21 mouse cellular contexts compared by ENCODE assay signal in genomic region chr7:133154846-133155245, GRCm38 (mm10).
DNase-seq lines count a peak whose midpoint lies in the region.
"Had no signal": no experiment of that assay in that cellular context is flagged by ENCODE, and none has a peak within 500 bp of the region (broad histone marks: within the 10 kb centered on the region; RNA-seq: fewer than 3 reads in every experiment).

No protein-coding gene starts in this region.

- peak; percentile 42 for DNase-seq in cerebellum, adult 11-12 months
- no peak for DNase-seq in cerebellum, postnatal 4 days (ENCODE audit: low spot score in 2 of 2)
- DNase-seq in brain, adult 2 months (ENCODE audit: low read depth, low spot score) = peak; percentile 58
- peak; percentile 45 for DNase-seq in cerebellum, adult 9-10 months
- DNase-seq in cerebellum, postnatal 36 days = peak; percentile 27 to 41
- no peak for DNase-seq in thymus, postnatal 4 days
- no peak for DNase-seq in left cerebral cortex, adult 11 months (ENCODE audit: low spot score)
- DNase-seq: adrenal gland, adult 8-10 months; gastrocnemius, adult 2 months; gastrocnemius, postnatal 36 days; heart, adult 18-20 months; heart, postnatal 4 days; kidney, adult 2 months; kidney, postnatal 36 days; layer of hippocampus, postnatal 36 days; liver; lung, embryonic 14.5 days; lung, postnatal 14 days; right cerebral cortex, postnatal 4 days; thymus, adult 2 months; thymus, postnatal 36 days had no signal

Comparison
In these comparisons a context has a peak if more than half of its experiments do, and no peak if none do; other contexts are left out.
1. DNase-seq: peak in cerebellum, adult 11-12 months (single experiment), brain, adult 2 months (single experiment), cerebellum, adult 9-10 months (single experiment) and cerebellum, postnatal 36 days (2 of 2); none in cerebellum, postnatal 4 days (0 of 2), thymus, postnatal 4 days (single experiment) and left cerebral cortex, adult 11 months (single experiment).